Mouse (Mus musculus): ENCODE results near the gene Ppp1r26.
"Not testable (repeated sequence)": the region's sequence is repeated elsewhere in the genome, so short reads cannot be mapped to it uniquely, and the experiment has no call there.

The Ppp1r26 gene

DNA sequence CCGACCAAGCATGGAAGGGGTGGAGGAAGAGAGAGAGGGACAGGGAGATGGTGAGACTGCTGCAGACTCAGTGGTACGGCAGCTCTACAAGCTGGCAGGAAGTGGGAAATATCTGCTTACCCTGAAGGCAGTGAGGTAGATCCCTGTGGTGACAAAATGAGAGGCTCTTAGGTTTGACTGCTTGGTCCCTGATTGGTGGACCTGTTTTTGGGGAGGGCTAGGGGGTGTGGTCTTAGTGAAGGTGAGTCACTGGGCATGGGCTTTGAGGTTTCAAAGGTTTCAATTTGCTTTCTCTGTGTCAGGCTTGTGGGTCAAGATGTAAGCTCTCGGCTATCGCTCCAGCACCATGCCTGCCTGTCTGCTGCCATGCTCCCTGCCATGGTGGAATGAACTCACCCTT, 1.5 kb upstream of the Ppp1r26 start:
- DNase-seq (ENCODE audit: low spot score) = no peak

DNA sequence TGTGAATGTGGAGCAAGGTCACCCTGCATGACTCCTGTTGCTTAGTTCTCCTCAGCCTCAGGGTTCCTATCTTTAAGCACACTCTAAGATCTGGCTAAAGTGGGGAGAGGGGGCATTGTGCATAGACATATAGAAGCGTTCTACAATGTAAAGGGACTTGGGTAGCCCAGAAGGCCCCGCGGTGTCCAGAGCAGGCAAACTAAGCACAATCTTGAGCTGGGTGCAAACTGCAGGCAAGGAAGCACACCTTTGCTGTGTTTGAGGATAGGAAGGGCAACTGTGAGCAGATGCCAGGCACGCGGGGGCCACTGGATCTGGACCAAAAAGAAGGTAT, 452 bp upstream of the Ppp1r26 start:
- DNase-seq (ENCODE audit: low spot score) = no peak

DNA sequence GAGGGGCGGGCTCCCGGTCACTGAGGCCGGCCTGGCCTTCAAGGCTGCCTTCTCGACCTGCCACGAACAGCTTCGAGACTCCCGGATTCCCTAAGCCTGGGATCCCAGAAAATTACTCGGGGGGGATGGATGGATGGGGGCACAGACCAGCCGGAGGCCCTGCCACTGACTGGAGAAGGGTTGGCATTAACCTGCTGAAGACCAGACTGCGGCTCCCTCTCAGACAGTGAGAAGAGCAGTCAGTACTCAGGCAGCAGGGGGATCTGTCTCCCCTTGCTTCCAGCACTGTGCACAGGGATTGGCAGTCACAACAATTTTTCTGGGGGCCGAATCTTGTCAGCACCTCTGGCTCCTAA, 693 bp downstream of the Ppp1r26 start:
- DNase-seq (ENCODE audit: low spot score) = no peak

DNA sequence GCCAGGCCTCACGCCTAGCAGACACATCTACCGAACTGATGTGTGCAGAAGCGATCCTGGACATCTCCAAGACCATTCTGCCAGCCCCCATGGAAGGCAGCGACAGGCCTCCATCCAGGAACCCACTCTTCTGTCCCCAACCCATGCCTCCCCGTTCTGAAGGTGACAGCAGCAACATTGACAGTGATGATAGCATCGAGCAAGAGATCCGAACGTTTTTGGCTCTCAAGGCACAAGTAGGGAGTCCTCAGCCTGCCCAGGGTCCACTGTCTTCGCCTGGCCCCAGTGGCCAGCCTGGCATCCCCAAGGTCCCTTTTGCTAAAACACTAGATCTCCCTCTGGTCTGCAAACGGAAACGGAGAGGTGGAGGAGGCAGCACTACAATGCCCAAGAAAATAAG, 5.1 kb downstream of the Ppp1r26 start:
- DNase-seq (ENCODE audit: low spot score) = no peak

DNA sequence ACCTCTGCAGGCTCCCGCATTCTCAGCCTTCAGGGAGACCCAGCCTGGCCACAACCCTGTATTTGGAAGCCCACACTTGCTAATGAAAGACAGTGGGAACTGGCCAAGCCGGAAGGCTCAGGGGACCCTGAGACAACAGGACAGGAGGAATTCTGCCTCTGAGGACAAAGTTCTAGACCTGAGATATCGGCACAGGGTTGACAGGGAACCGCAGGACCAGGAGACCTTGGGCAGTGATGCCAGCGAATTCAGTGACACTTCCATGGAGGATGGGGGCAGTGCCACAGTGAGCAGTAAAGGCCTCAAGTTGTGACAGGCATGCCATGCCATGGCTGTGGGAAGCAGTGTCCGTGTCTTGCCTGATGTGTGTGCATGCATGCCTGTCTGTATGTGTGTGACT, 6.9 kb downstream of the Ppp1r26 start:
- DNase-seq (ENCODE audit: low spot score) = no peak

DNA sequence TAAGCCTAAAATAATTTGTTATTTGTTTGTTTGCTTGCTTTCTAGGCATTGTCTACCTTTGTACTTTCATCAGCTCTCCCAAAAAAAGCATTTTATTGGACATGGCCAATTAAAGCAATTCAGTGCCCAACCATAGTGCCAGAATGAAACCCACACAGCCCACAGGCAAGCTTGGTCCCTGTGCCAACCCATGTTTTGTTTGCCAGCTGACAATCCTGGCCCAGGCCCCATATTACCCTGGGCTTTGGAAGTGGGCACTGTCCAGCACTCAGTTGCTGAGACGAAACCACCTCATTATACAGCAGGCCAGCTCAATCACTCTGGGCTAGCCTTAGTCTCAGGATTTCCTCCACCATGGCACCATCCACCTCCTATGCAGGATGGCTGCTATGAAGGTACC, 10.0 kb downstream of the Ppp1r26 start:
- no peak for DNase-seq (ENCODE audit: low spot score)

DNA sequence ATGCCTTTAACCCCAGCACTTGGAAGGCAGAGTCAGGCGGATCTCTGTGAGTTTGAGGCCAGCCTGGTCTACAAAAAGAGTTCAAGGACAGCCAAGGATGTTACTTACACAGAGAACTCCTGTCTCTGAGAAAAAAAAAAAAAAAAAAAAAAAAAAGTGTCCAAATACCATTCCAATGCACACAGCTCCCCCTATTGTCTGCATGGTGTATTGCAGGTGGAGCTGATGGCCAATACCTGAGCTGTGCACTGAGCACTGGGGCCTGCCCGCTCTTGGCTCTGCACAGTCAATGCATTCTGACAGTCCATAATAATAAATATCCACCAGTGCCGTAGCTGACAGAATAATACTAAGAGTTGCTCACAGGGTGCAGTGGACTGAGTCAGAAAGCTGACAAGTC, 17.3 kb downstream of the Ppp1r26 start:
- DNase-seq (ENCODE audit: low spot score) = peak; percentile 55

DNA sequence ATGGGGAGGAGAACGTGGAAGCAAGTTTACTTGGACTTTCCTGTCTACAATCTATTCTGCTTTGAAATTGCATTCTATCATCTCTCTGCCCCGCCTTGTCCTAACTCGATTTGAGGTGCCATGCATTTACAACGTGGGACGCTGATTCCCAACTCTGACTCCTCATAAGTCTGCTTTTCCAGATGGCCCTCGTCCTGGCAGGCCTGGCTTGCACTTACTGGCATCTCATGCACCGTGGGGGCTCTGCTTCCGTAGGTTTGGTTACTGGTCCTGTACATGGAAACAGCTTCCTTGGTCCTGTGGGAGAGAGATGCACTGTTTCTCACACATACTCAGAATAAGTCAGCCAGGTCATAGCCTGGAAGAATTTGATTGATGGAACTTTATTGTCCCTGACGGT, 18.3 kb downstream of the Ppp1r26 start:
- no peak for DNase-seq (ENCODE audit: low spot score)

DNA sequence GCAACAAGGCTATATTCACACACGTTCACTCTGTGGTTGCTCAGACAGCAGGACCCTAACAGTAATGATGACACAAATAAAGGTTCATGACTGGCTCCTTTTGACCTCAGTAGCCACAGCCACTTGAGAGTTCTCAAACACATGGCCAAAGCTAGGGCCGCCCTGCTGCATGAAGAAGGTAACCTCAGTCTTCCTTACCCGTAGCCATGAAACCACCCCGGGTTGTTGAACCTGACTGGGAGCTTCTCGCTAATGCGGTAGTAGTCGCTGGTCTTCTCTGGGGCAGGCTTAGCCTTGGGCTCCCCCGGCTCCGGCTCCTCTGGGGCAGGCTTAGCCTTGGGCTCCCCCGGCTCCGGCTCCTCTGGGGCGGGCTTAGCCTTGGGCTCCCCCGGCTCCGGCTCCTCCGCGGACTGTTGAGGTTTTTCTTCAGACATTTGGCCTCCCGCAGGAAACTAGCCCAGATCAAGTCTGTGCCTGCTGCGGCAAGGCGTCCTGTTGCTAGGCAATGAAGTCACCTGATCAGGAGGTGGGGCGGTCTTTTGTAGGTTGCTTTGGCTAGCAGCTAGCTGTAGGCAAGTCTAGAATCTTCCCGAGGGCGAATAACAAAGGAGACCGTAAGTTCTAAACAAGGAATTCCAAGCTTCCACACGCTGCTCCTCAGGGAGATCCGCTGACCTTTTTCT, 19.4 kb downstream of the Ppp1r26 start, which contains the start of gene 1700007K13Rik:
Gene 1700007K13Rik, minus strand, starts transcription at position 497 of the 683 bp plus-strand sequence.
- peak; percentile 83 for DNase-seq (ENCODE audit: low spot score)

DNA sequence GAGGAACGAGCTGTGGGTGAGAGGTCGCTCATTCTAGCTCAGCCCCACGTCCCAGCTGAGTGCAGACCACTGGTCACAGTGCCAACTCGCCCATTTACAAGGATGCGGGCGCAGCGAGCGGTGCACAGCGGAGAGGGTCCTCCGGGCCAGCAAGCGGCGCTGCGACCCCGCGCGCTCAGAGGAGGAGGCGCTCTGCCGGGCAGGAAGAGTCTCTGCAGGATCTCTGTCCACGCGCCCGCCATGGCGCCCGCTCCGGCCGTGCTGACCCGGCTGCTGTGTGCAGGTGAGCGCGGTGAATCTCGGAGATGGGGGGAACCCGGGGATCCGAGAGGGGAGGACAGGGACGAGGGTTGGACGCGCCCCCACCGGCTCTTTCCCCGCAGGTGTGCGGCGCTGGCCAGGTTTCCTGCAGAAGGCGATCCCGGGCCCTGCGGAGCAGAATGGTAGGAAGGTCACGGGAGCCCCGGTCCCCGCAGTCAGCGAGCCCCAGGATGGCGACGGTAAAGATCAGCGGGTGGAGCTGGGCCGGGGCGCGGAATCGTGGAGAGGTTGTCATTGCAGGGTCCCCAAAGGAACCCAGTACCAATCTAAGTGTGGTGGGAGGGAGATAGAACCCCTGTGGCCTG, 21.4 kb downstream of the Ppp1r26 start, which contains the start of gene Mrps2:
Gene Mrps2, plus strand, starts transcription at position 207 of the 626 bp plus-strand sequence.
- DNase-seq (ENCODE audit: low spot score) = peak; percentile 84

DNA sequence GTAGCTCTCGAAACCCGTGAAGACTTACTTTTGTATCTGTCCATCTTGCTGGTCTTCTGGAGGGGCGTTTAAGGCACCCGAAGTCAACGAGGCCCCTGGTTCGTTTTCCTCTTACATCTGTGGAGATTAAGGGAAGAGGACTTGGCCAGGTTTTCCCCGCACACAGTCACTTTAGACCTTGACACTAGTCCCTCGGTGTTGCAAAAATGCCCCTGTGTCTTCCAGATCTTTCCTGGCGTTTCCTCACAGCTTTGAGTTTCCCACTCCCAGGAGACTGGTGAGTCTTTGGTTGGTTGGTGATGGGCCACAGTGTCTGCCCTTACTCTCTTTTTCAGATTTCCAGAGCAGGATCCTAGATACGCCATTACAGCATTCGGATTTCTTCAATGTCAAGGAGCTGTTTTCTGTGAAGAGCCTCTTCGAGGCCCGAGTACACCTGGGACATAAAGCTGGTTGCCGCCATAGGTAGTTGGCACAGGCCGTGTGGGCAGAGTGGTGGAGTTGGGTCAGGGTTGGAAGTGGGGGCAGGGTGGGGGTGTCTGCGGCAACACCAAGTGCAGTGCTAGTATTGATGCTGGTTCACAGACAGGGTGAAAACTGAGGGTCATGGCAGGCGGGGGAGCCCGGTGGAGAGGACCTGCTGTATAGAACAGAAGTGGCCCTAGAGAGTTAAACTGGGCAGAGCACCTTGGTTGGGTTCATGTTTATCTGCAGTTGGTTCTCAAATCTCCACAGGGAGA, 22.1 kb downstream of the Ppp1r26 start:
- peak; percentile 17 for DNase-seq (ENCODE audit: low spot score)

DNA sequence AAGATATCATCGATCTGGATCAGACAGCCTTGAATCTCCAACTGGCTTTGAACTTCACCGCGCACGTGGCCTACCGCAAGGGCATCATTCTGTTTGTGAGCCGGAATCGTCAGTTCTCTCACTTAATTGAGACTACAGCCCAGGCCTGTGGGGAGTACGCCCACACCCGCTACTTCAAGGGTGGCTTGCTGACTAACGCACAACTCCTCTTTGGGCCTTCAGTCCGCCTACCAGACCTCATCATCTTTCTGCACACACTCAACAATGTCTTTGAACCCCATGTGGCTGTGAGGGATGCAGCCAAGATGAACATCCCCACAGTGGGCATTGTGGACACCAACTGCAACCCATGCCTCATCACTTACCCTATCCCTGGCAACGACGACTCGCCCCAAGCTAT, 22.9 kb downstream of the Ppp1r26 start:
- no peak for DNase-seq (ENCODE audit: low spot score)

DNA sequence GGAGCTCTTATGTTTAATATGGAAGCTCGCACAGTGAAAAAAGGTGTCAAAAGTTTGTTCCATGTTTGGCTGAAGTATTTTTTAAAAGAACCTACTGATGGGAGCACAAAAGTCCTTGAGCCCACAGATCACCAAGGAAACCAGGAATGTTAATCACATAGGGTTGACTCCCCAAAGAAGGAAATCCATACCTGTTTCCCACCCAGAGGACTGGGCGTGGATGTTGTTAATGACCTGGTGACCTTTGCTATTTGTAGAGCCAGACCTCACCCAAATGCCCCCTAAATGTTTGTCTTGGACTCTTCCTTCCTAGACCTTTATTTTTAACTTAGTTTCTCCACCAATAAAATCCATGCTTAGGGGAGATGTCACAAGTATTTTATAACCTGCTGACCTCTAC, 24.0 kb downstream of the Ppp1r26 start:
- no peak for DNase-seq (ENCODE audit: low spot score)

DNA sequence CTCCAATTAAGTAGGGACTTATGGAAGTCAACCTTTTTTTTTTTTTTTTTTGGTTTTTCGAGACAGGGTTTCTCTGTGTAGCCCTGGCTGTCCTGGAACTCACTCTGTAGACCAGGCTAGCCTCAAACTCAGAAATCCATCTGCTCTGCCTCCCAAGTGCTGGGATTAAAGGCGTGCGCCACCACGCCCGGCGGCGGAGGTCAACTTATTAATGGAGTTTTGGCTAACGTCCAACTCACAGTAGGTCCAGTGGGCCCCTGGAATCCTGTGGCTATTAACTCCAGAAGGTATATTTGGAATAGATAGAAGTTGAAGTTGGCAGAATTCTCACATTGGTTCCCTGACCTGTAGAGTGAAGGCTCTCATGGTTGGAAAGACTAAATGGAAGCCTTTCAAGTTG, 25.4 kb downstream of the Ppp1r26 start:
- not testable (repeated sequence) for DNase-seq (ENCODE audit: low spot score)

DNA sequence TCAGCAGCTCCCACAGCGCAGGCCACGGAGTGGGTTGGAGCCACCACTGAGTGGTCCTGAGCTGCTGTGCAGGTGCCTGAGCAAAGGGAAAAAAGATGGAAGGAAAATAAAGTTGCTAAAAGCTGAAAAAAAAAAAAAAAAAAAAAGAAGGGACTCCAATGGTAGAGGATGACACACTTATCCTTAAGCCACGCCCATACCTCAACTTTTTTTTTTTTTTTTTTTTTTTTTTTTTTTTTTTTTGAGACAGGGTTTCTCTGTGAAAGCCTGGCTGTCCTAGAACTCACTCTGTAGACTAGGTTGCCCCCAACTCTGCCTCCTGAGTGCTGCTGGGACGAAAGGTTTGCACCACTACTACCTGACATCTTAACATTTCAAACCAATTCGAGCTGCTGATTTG, 31.4 kb downstream of the Ppp1r26 start:
- DNase-seq (ENCODE audit: low spot score) = not testable (repeated sequence)

DNA sequence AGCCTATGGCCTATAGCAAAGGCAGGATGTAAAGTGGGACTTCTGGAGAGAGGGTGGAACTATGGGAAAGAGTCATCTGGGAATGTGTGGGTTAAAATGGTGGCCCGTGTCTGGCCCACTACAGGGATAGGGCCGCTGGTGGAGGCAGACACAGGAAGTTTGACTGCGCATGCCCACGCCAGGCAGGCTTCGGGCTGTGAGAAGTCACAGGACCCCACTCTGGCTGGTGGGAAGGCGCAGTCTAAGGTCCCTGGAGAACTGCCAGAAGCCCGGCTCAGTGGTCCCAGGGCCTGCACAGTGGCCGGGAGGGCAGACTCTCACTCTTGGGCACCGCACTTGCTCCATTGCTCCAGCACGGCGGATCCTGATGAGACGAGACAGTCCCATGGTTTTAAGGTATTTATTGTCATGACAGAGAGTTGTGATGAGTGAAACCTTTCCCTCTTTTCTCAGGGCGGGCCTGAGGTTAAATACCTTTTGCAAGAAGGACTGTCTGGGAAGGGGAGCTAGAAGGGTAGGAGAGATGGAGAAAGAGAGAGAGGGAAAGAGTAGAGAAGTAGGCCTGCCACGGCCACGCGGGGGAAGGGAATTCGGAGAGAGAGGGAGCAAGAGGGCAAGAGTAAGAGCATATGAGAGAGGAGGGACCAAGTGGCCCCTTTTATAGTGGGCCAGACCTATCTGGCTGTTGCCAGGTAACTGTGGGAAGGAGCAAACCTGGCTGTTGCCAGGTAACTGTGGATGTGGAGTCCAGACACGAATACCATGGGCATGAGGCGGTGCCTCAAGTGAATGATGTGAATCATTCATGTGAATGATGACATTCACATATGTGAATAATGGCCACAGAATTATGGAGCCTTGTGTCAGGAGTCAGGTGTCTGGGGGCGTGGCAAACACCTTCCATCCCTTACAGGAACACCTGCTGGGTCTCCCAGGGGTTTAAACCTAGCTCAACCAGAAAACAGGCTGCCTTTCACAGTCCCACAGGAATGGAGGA, 32.9 kb downstream of the Ppp1r26 start:
- DNase-seq (ENCODE audit: low spot score) = no peak

DNA sequence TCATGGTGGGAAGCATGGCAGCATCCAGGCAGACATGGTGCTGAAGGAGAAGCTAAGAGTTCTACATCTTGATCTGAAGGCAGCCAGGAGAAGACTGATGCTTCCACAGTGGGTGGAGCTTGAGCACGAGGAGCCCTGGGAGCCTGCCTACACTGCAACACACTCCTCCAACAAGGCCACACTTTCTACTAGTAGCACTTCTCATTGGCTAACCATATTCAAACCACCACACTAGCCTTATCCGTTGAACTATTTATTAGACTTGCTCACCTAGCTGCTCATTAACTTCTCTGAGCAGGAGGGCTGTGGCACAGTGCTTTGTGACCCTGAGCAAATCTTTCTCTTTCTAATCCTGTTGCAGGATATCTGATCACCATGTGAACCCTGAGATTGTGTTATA, 37.3 kb downstream of the Ppp1r26 start:
- DNase-seq (ENCODE audit: low spot score) = no peak

DNA sequence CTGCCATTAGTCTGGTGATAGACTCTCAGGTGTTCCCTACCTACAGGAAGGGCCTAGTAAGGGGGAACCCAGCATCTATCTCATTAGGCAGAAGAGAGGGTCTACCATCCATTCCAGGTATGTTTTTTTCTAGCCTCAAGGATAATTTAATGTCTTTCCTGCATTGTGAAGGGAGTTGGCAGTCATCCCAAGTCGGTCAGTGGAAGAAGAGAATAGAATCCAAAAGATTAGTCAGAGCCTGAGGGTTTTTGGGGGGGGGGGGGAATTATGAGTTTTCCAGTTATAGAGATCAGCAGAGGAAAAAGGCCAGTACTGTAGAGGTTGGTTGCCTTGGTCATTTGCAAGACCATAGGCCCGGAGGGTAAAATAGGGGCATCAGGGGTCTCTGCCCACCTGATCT, 47.9 kb downstream of the Ppp1r26 start:
- no peak for DNase-seq (ENCODE audit: low spot score)

DNA sequence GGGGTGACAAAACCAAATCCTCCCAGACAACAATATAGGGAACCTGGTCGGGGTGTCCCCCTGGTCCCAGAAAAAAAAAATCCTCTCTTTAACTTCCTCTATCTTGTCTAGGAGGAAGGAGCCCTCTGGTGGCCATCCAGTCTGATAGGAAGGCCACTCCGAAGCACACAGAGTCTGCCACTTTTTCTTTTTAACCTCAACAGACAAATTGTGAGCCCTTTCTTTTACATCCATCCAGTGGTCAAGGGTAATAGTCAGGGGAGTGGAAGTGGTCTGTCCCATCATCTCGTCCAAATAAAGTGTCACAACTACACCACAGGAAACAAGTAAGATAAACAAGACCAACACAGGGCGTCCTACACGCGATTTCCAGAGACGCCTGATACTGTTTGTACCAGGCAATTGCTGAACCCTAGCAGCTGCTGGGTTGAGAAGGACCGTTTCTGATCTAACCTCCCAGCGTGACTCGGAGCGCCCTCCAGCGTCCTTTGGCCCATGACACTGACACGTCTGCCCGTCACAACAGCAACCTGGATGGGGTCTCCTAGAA, 48.7 kb downstream of the Ppp1r26 start:
- DNase-seq (ENCODE audit: low spot score) = no peak

DNA sequence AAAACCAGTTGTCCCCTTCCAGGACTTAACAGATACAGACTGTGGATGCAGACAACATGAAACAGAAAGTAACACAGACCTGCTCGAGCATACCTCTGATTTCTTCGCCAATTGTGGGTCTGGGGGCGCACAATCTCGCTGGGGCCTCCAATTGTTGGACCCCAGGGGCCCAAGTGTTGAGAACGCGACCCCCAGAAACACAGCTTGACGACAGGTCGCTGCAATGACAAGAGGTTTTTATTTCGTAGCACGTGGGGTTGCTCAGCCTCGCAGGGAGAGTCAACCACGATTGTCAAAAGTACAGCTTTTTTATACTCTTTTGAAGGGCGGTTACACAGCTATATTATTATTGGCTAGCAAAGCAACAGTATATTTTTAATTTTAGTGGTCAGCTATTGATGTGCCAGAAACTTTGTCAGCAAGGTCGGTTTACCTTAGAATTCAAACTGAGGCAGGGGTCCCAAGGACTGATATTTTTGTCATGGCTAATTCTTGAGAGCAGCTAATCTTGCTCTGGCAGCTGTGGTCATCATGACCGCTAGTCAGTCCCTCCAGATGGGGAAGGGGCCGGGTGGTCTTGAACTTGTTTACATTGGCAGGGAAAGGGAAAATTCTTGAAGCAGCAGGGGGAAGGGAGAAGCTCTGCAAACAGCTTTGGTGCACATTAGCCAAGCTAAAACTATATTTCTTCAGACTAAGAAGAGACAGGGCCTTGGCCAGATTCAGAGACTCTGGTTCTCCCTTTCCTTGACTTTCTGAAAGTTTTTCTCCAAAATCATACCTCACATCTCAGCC, 49.4 kb downstream of the Ppp1r26 start:
- DNase-seq (ENCODE audit: low spot score) = no peak

DNA sequence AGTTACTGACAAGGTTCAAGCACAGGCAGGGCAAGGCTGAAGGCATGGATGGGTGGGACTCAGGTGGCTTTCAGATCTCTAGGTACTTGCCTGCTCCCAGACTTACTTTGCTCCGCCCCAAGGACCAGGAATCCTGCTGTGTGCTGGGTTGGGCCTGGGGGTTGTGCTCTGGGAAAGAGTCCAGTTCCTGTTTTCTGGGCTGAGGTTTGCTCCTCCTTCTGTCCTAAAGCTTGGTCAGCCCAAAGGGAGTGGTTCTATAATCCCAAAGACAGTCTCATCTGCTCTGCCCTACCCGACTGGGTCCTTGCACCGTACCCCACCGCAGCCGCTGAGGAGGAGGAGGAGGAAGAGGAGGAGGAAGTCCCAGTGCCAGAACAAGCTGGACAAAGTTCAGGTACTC, 50.1 kb downstream of the Ppp1r26 start, which contains the start of gene Gbgt1:
Gene Gbgt1, plus strand, starts transcription at position 221 of the 400 bp plus-strand sequence.
- no peak for DNase-seq (ENCODE audit: low spot score)

Data from yolk sac, embryonic 10.5 days (tissue).